Mouse (Mus musculus) erythroblast, embryonic 14.5 days (primary cell): ENCODE results near the gene Maats1.

Source experiments
- GATA1 ChIP-seq: IDR thresholded peaks from 2 replicates; pipeline ENCODE4 v1.6.1; 2012; ENCODE audit warnings: low read length, inconsistent platforms, mixed read lengths
- TAL1 ChIP-seq: IDR thresholded peaks from 3 replicates; pipeline ENCODE4 v1.6.1; 2012; ENCODE audit warnings: low read length, inconsistent platforms, mixed read lengths

- no peak for TF ChIP-seq GATA1
- no peak for TF ChIP-seq TAL1
Measured at GRCm38 (mm10) chr16:38376841-38377249, 34.9 kb upstream of the Maats1 start.
